Mouse (Mus musculus): ENCODE data around the gene Carns1.

DNA sequence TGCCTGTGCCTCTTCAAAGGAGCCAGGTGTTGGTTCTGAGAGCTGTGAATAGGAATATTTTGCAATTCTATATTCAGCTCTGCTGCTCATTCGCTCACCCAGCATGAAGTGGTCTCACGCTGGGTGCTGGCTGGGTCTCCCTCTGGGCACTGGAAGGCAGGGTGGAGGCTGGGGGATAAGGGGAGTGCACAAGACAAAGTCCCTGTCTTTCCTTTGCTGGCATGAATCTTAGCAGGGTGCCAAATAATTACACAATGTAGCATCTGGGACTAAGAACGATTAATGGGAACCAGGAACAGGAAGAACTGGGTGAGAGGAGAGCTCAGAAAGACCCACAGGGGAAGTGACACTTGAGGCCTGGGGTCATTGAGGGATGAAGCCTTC is 28.3 kb downstream of the Carns1 start:
- TF ChIP-seq CTCF (IDR thresholded peaks at IDR 0.05; ENCODE audit: low read depth, low read length) = no peak
- TF ChIP-seq POLR2A (IDR thresholded peaks at IDR 0.05; ENCODE audit: insufficient read depth, low read length) = no peak
- no peak for TF ChIP-seq EP300 (IDR thresholded peaks at IDR 0.05; ENCODE audit: insufficient read depth, low read depth, low read length)
